Mouse (Mus musculus) E14TG2a.4 (cell line): Measurements from ENCODE around the gene Picalm.

Source experiments
- CTCF ChIP-seq: conservative IDR thresholded peaks from 2 replicates; pipeline ENCODE4 v1.5.1; 2014; ENCODE audit warnings: low read length
- NANOG ChIP-seq: IDR thresholded peaks from 2 replicates; pipeline ENCODE4 v1.6.1; 2014; ENCODE audit warnings: borderline replicate concordance, low read length, mixed read lengths
- POU5F1 ChIP-seq: IDR thresholded peaks from 2 replicates; pipeline ENCODE4 v1.6.1; 2014; ENCODE audit warnings: low read length, borderline replicate concordance

DNA sequence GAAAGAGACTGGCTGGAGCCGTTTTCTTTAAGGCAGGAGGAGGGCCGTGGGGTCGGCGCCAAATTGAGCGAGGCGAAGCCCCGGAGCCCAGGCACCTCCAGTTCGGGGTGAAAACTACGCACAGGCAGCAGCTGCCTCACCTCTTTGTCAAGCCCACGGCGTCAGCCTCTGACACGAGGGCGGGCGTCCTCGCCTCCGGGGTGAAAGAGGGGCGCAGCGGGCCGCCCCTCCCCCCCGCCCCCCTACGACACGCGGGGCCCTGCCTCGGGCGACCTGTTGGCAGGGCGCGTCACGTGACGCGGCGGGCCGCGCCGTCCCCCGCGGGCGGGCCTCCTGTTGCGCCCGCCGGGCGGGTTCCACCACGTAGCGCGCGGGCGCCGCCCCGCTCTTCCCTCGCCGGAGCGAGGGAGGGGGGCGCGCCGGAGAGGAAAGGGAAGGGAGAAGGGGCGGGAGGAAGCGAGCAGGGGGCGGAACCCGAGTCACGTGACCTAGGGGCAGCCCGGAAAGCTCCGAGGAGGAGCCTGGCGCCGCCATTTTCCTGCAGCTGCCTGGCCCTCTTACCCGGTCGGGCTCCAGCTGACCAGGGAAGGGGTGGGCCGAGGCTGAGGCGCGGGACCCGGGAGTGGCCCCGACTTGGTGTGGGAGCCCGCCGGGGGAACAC, at the start of gene Picalm:
- TF ChIP-seq CTCF = no peak
- TF ChIP-seq NANOG = no peak
- no peak for TF ChIP-seq POU5F1
